Mouse (Mus musculus) neural tube, embryonic 10.5 days (tissue): ENCODE data around the gene Gm6096.
"Not testable (repeated sequence)": the region's sequence is repeated elsewhere in the genome, so short reads cannot be mapped to it uniquely, and the experiment has no call there.

Experiments
- DNase-seq: peaks from one replicate; pipeline ENCODE4 v3.0.0-alpha.2; 2017; ENCODE audit warnings: low spot score; ENCODE audit errors: extremely low spot score

Gene Gm6096

DNA sequence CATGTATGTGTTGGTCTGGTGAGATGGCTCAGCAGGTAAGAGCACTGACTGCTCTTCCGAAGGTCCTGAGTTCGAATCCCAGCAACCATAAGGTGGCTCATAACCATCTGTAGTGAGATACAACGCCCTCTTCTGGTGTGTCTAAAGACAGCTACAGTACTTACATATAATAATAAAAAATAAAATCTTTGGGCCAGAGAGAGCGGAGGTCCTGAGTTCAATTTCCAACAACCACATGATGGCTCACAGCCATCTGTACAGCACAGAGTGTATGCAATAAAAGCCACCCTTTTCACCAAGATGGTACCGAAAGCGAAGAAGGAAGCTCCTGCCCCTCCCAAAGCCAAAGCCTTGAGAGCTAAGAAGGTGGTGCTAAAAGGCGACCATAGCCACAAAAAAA lies at the start of gene Gm6096:
Gene Gm6096, plus strand, starts transcription at position 301 of the 400 bp plus-strand sequence.
- no peak for DNase-seq

DNA sequence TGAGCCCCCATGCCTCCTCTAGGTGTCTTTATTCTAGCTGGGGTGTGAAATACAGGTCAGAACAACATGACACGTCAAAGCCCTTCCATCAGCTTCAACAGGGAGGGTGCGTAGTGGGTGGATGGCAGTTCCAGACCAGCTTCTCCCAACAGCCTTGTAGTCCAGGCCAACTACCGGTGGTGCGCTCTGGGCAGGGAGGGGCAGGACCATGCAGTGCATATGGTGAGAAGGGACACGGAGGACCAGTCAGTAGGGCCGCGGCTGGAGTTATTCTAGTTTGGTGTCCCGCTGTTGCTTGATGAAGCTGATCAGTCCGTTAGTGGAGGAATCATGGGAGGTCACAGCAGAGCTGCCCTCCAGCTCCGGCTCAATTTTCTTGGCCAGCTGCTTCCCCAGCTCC lies 48.7 kb upstream of the Gm6096 start:
- not testable (repeated sequence) for DNase-seq

DNA sequence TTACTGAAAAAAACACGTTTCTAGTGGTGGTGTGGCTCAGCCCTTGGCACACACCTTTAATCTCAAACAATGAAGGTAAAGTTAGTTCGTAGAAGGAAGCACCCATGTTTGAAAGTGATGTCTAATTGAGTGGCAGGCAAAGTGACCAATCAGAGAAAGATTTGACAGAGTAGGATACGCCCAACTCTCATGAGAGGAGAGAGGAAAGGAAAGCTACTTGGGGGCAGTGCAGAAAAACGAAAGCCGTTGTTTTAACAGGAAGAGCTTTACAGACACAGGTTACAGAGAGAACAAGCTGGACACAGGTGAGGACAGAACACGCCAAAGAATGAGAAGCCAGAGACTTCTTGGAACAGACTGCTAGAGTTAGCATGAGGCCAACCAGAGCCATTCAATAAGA lies 44.5 kb upstream of the Gm6096 start:
- no peak for DNase-seq

DNA sequence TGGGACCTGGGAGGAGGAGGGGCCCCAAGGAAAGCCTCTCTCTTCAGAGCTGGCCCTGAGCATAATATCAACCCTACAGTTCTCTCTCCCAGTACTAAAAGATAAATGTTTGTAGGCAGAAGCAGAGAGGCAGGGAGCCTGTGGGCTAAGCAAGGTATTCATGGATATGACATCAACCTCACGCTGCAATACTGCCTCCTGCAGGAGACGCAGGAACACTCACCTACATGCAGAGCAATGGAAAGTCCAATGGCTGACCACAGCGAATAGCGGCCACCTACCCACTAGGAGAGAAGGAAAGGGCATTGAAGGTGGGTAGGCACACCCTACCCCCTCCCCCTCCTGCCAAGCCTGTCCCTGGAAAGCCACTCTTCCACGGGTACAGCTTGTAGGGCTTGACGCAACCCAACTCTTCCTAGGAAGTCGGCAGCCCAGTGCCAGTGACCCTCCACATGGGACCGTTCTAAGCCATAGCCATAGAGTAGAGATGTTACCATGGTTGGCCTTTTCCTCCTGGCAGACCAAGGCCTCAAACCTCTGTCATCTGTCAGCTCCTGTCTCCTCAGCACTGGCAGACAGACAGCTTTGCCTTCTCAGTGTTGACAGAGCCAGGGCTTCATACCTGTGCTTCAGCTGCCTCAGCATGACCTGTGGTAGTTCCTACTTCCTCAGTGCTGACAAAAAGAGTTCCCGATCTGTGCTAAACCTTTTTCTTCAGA lies 42.7 kb upstream of the Gm6096 start:
- DNase-seq, result no peak

DNA sequence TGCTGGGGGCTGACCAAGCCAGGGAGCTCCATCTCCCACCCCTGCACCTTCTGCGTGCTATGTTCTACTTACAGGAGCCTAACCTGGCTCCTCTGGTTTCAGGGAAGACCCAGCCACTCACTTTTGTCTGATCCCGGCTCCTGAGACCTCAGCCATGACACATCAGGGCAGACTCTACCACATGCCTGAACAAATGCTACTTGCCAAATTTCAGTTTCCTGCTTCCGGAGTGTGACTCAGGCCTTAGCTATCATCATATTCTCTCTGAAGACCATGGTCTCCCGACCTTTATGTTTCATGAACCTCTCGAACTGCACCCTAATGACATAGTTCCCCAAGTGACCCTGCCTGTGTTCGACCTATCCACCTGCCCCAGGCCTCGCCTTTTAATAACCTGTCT lies 37.6 kb upstream of the Gm6096 start:
- no peak for DNase-seq

DNA sequence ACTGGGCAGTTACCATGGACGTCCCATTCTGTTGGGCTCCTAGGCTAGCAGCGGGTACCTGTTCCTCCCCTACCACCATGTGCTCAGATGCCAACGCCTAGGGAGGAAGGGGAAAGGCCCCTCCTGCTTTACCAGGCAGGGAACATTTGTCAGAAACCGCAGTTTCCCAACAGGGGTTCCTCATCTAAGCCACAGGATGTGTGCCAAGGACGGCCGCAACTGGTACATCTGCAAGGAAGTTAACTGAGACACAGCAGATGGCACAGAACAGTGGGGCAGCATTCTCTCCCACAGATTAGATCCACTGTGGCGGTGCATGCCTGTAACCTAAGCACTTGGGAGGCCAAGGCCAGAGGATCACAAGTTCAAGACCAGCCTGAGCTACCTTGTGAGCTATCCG lies 36.2 kb upstream of the Gm6096 start:
- DNase-seq, result no peak

DNA sequence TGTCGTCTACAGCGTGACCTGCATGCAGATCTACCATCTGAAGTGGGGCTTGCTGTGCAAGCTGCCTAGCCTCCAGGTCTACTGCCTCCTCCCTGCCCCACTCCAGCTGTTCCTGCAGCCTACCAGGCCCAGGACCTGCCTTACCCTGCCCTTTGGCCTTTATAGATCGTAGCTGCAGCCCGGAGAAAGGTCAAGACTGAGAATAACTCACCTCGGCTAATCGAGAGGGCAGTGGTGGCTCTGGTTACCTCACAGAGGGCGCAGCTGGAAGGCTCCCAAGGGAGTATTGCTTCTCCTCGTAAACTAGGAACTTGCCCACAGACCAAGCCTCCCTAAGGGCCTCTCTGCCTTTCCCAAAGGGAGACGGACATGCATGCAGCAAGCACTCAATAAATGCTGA lies 35.4 kb upstream of the Gm6096 start:
- no peak for DNase-seq

DNA sequence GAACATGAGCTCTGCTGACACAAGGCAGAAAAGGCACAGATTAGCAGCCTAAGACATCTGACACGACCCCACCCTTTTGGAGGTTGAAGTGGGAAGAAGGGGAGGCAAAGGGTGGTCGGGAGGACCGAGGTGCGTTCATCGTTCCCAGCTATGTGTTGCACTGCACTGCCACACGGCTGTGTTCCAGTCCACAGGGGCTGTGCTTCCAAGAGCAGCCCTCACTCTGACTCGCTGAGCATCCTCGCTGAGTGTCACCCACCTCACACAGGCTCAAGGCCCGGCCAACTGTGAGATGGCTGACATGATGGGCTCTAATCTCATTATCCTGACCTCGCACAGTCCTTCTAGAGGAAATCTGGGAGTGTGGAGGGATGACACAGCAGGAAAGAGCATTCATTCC lies 34.4 kb upstream of the Gm6096 start:
- no peak for DNase-seq

DNA sequence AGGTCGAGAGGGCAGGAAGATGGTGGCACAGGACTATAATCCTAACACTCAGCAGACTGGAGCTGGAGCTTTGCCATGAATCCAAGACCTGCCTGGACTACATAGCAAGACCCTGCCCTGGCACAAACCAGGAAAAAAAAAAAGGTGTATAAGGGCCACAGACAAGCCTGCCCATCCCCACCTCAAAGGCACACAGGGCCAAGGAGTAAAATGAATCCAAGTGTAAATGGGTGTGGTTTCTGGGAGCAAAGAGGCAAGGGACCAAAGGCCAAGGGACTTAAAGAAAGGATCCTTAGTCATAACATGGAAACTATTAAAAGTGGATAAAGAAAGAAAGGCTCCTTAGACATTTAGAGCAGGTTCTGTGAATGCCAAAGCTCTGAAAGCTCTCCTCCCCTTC lies 32.3 kb upstream of the Gm6096 start:
- no peak for DNase-seq

DNA sequence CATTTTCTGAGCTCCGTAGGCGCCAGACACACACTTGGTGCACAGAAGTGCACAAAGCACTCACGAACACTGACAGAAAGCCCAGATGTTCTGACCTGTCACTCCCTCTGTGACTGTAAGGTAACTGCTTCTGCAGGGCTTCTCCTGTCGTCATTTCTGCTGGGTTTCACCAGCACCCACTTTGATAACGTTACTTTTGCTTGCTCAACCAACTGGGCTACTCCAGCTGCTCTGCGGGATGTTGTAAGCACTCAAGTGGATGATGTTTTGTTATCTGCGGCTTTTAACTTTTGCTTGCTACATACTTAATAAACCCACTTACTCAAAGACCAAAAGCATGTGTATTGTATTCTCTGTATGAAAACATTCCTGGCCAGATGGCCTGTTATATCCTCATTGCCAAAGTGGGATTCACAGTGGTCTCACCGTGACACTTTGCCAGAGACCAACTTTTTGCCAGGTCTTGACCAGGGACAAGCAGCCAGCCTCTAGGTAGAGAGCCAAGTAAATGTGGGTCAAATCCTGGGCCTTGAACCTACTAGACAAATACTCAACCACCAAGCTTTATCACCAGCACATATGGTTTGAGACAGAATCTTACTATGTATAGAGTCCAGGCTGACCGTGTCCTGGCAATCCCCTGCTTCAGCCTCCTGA lies 29.1 kb upstream of the Gm6096 start:
- no peak for DNase-seq

DNA sequence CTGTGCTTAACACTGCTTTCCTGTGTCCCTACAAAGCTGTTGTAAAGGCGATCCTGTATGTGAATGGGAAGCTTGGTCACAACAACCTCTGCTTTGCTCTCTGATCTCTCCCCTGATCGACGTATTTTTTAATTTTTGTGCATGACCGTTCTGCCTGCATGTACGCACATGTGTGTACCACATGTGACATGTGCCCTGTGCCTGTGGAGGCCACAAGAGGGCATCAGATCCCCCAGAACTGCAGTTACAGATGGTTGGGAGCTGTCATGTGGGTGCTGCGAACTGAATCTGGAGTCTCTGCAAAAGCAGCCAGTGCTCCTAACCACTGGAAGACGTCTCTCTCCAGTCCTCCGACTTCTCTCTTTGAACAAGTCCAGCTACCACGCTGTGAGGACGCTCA lies 28.5 kb upstream of the Gm6096 start:
- DNase-seq, result no peak

DNA sequence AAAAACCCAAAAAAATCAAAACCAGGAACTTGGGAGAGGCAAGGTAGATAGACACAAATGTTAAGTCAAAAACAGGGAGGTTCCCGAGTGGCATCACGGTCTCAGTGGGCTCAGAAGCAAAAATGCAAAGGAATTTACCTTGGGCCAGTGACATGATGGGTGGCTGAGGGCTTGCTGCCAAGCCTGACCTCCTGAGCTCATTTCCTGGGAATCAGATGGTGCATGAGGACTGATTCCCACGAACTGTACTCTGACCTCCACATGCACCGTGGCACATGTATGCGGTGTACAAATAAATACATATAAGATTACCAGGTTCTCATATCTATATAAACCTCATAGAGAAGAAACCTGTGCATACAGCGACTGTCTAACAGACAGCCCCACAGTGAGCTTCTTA lies 26.5 kb upstream of the Gm6096 start:
- DNase-seq, result no peak

DNA sequence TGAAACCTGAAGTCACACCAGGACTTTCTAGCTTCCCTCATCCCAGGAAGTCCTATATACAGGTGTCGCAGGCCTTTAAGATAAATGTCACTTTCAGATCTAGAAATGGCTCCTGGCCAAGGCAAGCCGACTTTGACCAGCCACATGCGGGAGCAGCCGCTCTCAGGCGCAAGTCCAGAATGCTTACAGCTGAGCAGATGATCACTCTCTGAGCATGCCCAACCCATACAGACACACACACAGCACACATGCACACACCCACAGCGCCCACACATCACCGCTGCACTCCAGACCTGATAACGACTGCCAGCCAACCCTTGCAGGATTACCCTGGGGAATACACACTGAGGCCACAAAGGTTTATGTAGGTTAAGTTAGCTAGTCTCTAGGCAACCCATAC lies 24.8 kb upstream of the Gm6096 start:
- DNase-seq, result no peak

DNA sequence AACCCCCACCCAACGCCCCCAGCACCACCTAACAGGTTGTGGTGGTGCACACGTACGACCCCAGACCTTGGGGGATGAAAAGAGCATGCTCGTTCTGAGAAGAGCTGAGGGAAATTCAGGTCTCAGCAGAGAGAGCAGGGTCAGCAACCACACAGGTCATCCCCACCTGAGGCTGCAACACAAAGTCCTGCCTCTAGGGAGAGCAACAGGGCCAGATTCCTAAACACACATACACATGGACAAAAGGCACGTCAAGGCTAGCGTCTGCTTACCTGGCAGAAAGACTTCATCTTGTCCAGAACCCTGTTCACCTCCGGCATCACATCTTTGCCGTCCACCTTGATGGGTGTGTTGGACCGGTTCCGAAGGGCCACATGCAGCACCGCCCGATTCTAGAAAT lies 24.0 kb upstream of the Gm6096 start:
- no peak for DNase-seq

DNA sequence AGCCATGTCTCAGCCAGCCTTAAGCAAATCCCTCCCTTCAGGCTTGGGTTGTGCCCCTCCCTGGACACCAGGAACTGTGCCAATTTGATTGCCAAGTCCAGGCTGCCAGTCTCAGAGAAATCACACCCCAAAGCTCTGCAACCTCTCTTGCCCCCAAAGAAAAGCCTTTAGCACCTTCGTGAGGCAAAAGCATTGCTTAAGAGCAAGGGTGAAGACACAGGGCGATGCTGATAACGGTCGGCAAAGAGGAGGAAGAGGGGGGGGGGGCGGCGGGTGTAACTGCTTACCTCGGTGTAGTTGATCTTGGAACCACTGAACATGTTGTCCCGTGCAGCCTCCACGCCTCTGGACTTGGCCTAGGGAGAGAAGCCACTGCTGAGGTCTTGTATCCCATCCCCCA lies 22.2 kb upstream of the Gm6096 start:
- no peak for DNase-seq

DNA sequence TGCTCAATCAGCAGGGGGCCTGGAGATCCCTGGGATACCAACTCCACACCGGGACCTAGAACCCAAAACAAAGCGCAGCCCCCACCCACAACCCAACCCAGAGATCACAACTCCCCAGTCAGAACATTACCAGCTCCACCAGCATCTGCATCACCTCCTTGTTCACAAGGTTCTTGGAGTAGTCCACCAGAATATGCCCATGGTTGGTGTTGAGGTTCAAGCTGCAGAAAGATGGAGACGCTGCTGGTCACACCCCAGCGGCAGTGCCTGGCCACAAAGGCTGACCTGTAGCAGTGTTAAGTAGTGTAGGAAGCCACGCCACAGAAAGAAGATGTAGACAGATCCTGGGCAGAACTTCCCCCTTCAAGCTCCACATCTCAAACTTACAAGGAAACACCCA lies 21.7 kb upstream of the Gm6096 start:
- DNase-seq, result no peak

DNA sequence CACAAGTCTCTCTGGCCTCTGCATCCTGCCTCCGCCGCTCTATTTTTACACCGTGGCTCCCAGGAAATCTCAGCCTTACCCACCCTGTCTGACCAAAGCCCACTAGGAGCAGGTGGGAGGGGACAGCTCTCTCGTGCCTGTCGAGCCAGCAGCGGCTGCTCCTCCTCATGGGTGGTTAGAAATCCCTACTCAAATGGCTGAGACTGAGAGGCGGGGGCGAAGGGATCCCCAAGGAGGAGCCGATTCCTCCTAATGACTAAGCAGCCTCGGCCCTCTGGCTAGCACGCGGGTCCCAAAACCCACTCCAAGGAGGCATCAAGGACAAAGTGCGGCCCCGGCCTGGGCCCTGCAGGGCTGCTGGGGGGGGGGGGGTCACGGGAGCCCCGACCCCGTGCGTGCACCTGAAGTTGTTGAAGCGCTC lies 21.1 kb upstream of the Gm6096 start:
- peak; percentile 70 for DNase-seq

DNA sequence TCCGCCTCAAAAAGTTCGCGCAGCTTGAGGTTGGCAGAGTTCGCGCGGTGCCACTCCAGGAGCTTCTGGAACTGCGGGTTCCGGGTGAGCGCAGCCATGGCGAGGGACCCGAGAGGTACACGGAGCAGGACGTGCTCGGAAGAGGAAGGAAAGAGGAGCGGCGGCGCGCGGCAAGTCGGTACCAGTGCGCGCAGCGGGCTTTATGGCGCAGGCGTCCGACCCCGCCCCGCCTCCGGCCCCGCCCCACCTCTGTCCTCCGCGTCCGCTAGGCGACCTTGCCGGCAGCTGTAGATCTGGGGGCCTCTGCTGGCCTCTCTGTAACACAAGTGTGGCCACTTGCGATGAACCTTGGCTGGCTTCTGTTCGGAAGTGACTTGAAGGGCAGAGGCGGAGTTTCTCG lies 20.7 kb upstream of the Gm6096 start, which contains the start of gene Gpi1:
Gene Gpi1, minus strand, starts transcription at position 221 of the 400 bp plus-strand sequence.
- DNase-seq, result peak; percentile 92

DNA sequence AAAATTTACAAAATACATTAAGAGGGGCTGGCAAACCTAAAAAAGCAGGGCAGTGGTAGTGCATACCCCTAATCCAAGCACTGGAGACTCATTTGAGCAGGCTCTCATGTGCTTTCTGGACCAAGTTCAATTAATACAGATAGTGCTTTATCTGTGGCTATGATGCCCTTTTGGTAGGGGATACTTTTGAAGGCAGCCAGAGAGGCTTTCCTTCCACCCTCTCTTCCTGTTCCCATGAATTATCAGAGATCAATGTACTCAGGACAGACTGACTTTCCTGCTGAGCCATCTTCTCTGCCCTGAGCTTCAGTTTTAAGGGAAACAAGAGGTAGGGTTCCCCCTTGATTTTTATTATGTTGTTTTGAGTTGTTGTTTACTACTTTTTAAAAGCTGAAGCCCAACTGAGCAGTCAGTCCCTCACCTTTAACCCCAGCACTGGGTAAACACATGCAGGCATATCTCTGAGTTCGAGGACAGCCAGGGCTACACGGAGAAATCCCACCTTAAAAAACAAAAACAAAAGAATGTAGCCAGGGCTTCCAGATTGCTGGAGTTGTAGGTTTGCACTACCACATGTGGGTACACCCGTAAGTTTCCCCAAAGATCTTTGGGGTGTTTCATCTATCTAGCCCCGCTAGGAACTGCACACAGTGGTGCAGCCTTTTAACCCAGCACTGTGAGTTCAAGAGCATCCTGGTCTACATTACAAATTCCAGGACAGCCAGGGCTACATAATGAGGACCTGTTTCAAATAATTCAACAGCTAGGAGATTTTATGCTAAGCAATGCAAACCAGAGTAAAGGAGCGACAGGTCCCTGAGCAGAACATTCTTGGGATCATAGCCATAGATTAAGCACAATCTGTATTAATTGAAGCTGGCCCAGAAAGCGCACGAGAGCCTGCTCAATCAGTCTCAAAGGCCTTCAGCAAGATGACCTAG lies 17.8 kb upstream of the Gm6096 start:
- DNase-seq, result no peak

DNA sequence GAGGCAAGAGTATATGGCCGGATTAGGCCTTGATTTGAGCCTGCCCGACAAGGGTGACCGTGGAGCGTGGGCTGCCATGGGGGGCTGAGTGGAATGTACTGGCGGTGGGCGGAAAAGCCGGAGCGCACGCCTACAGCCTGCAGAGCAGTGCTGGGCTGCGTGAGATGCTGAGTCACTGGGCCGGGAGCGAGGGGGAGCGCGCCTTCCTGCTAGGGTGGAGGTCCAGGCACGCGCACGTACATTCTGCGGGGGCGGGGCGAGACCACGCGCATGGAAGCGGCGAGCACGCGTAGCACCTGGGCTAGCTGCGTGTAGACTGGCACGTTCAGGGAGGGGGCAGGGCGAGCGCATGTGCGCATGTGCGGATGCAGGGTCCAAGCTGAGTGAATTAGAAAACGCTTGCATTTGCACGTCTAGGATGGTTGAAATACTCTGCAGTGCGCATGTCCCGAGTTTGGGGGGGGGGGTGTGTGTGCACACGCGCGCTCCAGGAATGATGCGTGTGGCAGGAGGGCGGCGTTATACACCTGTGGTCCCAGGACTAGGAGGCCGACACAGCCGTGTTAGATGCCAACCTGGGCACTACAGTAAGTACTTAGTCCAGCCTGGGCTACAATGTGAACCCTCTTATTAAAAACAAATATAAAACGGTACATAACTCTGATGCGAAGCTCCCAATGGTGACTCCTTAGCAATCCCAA lies 16.8 kb upstream of the Gm6096 start:
- DNase-seq, result peak; percentile 100
